Mouse (Mus musculus) thymus, postnatal 4 days (tissue): Measurements from ENCODE around the gene Olfr652.

ENCODE experiments used
- DNase-seq: peaks from one replicate; pipeline ENCODE4 v3.0.0; 2021

The Olfr652 gene

DNA sequence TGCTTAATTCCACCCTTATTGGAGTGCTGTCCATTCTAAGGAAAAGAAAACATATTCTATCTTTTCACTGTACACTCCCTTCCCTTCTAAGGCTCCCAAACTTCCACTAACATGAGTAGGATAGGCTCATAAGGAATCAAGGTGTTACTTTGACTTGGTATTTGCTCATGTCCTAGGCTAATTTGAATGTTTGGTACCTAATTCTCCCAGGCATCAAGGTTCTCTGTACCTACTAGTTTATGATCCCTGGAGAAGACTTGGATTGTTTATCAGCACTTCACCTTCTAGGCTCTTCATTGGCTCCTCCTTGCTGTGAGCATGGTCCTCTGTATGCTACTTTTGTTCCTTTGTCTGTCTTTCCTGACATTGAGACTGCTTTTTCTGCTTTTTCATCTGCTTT is at the start of gene Olfr652:
TSS of gene Olfr652 (plus strand) at position 301 of the 400 bp plus-strand sequence.
- DNase-seq: no peak

DNA sequence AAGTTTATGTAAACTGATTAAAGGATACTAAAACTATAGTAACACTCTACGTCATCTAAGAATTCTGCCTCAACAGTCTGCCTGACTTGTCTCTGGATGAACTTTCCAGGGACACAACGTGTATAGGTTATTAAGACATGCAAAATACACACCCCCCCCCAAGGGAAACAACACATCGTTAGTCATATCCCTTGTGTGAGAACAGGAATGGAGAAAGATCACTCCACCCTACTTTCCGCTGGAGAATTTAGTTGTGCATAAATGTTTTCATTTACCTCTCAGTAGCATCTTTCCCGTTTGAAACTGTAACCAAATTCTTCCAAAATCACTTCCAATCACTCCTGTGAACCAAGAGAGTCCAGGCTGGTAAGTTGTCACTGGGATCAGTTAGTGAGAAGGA is 10.9 kb upstream of the Olfr652 start, which contains the start of gene Olfr651:
TSS of gene Olfr651 (plus strand) at position 301 of the 400 bp plus-strand sequence.
- no peak for DNase-seq

DNA sequence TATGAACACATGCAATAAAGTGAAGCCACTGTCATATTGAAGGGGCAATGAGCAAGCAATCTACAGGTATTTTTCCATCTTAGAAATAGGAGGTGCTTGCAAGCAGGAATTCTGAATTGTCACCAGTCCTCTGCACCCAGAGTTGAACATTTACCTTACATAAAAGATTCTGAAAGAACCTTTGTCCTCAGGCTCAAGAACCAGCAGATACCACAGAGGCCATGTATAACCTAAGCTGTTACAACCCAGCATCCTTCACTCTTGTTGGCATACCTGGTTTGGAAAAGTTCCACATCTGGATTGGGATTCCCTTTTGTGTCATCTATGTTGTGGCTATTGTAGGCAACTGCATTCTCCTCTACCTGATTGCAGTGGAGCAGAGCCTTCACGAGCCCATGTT is 8.0 kb upstream of the Olfr652 start:
- no peak for DNase-seq

DNA sequence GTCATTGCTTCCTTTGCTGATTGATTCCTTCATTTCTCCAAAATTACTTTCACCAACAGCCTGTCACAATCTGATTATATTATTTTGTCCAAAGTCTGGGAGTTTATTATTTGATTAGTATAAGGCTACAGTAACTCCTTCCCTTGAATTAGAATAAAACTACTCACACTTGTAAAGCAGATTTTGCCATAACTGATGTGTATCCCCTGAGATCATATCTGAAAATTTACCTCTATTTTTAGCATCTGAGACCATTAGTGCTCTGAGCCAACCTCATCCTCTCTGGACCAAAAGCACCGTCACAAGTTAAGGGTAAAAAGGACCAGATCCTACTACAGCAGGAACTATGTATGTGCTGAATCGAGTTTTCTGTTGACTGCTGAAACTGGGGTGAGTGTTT is 16.3 kb downstream of the Olfr652 start, which contains the start of gene Olfr653:
TSS of gene Olfr653 (plus strand) at position 301 of the 400 bp plus-strand sequence.
- no peak for DNase-seq

DNA sequence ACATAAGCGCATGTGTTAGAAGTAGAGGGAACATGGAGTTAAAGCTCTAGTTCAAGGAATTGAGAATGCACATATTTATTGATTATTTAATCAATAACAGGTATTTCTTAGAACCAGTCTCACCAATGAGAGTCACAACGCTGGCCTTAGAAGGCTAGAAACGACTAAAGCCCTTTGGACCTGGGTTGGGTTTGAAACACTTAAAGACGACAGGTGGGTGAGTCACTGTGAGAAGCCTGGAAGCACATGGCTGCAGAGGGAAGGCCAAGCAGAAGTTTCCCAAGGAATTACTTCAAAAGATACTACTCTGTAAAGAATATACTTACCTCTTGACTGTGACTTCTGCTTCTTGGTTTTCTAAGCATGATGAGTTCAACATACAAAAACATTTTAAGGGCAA is 20.1 kb downstream of the Olfr652 start:
- DNase-seq: no peak

DNA sequence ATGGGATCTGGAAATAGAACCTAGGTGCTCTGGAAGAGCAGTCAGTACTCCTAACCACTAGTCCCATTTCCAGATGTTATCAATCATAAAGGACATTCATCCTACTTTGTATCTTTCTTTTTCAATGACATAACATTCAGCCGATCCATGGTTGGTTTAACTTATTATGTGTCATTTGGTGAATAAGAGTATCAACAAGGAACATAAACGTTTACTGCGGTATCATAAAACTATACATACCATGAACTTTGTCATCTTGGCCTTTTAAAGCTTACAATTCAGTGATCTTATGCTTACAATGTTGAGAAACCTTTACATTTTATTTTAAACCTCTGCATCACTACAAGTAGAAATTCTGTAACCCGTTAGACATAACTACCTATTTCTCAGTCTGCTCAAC is 20.7 kb downstream of the Olfr652 start:
- DNase-seq: no peak

DNA sequence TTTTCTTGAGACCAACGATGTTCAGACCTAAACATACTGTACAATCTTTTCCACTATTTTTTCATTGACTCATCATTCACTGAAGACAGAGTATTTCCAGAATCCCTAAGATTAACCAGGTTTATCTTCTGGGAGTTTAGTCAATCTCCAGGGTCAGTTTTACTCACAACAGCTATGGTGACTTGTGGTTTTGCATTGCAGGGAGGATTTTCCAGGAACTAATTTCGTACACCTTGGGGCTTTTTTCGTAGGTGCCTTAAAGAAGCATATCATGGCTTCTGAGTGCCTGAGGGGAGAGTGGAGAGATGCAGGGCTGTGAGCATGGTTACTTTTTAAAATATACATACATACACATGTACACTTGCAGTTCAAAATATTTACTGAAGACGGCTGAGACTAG is 26.0 kb downstream of the Olfr652 start, which contains the start of gene Olfr654:
TSS of gene Olfr654 (plus strand) at position 301 of the 400 bp plus-strand sequence.
- no peak for DNase-seq

DNA sequence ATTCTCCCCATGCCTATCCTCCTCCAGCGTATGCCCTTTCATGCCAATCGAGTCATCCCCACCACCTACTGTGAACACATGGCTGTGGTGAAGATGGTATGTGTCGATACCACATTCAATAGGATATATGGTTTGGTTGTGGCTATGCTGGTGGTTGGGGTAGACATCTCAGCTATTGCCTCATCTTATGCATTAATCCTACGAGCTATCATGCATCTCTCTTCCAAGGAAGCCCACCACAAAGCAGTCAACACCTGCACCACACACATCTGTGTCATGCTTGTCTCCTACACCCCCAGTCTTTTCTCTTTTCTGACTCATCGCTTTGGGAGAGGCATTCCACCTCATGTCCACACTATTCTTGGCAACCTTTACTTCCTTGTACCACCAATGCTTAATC is 27.6 kb downstream of the Olfr652 start:
- DNase-seq: no peak

DNA sequence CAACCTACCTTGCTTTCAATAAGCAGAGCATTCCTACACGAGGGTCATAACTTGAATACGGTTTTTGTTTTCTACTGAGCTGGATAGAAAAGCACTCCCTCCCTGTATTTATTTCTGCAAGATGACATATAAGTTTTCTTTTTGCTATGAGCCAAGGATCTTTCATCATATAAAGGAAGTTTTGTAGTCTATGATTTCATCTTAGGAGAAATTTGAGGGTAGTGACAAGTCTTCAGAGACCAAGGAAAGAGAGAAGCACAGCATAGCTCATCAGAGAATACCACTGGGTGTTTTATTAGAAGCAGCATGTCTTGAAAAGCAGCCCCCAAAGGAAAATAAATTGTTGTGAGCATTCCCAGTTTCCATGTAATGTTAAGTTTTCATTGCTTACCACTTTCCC is 41.0 kb downstream of the Olfr652 start, which contains the start of gene Olfr655:
TSS of gene Olfr655 (minus strand) at position 101 of the 400 bp plus-strand sequence.
- no peak for DNase-seq

DNA sequence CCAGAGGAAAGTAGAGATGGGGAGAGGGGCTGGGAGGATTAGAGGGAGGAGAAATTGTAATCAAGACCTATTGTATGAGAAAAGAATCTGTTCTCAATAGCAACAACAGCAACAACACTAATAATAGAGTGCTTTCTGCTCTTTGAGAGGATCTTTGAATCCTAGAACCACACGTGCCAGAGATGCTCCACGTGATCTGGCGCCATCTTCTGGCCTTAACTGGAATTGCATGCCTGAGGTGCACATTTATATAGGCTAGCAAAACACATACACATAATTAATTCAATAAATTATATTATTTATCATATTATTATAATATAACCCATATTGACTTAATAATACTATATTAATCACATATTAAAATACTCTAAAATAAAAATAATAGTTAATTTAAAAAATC is 42.5 kb downstream of the Olfr652 start:
- DNase-seq: peak; percentile 77

DNA sequence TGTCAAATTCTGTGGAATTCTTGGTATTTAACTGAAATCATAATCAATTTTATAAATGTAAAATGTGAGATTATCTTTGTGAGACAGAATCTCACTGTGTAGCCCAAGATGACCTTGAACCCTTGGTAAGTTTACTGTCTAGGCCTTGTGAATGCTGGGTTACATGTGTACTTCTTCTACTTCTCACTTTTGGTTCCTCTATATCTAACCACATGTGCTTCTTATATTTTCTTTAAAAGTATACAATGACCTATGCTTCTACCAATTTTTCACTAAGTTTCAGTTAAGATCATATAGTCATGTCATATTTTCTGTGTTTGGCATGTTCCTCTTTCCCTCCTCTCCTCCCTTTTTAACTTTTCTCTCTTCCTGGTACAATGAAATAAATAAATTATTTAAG is 44.0 kb downstream of the Olfr652 start:
- no peak for DNase-seq

DNA sequence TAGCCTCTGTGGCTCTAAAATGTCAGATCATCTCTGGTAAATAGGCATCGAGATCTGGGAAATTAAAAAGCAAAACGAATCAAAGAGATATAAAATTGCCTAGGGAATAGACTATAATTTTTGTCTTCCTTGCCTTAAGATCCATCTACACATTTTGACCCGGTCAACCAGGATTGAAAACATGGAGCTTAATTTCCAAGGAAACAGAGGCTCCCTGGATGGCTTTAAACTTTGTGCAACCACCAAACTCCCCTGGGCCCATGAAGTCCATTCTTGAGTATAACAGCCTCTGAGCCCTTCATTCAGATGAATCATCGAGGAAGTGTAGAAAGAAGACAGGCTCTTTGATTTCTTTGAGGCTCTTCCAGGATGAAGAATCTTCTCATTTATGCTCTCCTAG is 53.0 kb downstream of the Olfr652 start, which contains the start of gene Olfr656:
TSS of gene Olfr656 (plus strand) at position 301 of the 400 bp plus-strand sequence.
- DNase-seq: no peak
